Mouse (Mus musculus) cortical plate, adult 2 months (tissue): ENCODE data around the gene Glis2. TPM values are rescaled to one million over a fixed set of nuclear protein-coding genes. Genes with fewer than 3 reads are reported as not detected.

Experiments used
- H3K27ac ChIP-seq: fragments of 200-500 bp; 2 replicates; pipeline ENCODE4 v1.5.1; 2012; ENCODE audit warnings: low read length, control low read depth, inconsistent platforms; ENCODE audit not compliant: insufficient read depth
- H3K4me1 ChIP-seq: fragments of 200-500 bp; 2 replicates; pipeline ENCODE4 v1.6.1; 2011; ENCODE audit warnings: low read length; ENCODE audit not compliant: control insufficient read depth, insufficient read depth
- H3K4me3 ChIP-seq: fragments of 200-500 bp; 2 replicates; pipeline ENCODE4 v1.5.1; 2011; ENCODE audit warnings: mild to moderate bottlenecking, low read length, control low read depth; ENCODE audit not compliant: insufficient read depth
- CTCF ChIP-seq: fragments of 200-500 bp; IDR thresholded peaks from 2 replicates; pipeline ENCODE4 v1.5.1; 2011; ENCODE audit warnings: mild to moderate bottlenecking, control low read depth, low read length; ENCODE audit not compliant: insufficient read depth; ENCODE audit errors: extremely low read depth
- POLR2A ChIP-seq: fragments of 200-500 bp; IDR thresholded peaks from 2 replicates; pipeline ENCODE4 v1.6.1; 2011; ENCODE audit warnings: mild to moderate bottlenecking, low read length, control low read depth; ENCODE audit not compliant: insufficient read depth; ENCODE audit errors: extremely low read depth
- polyA plus RNA-seq: library from polyadenylated mRNA; depleted of rRNA; stranded (reverse); fragments of >200 nt; gene quantifications from 2 replicates; pipeline ENCODE4 v1.2.3, GENCODE M21; 2012

Gene Glis2
- polyA plus RNA-seq, 1 experiment = 17.3 TPM

- H3K4me1 ChIP-seq = peaks cover 2% of the 10 kb centered on the region; the same call in 1 of the 2 replicates
- no peak overlapping the region for H3K4me3 ChIP-seq
- H3K27ac ChIP-seq = no peak overlapping the region
- no peak for TF ChIP-seq CTCF
- no peak for TF ChIP-seq POLR2A
Measured at GRCm38 (mm10) chr16:4600701-4601310, 6.3 kb downstream of the Glis2 start.

DNA sequence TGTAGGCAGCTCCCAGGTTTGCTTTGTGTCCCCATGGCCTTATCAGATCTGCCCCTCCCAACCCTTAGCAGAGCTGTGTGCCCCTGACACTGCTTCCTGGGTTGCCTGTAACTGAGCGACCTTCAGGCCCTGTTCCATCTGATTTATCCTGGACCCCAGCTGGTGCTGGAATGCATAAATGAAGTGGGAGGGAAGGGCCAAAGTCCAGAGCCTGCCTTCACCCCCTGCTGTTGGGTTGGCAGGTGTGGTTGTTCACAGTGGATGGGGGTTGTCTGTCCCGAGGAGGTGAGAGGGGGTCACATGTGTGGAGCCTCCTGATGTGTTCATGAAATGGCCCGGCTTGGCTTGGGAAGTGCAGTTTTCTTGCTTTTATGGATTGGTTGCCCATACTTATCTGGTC, 7.7 kb downstream of the Glis2 start:
- TF ChIP-seq POLR2A (no peak), CTCF (no peak)
- H3K4me1 ChIP-seq = peaks cover 3% of the 10 kb centered on the region; the same call in 1 of the 2 replicates
- no peak overlapping the region for H3K4me3 ChIP-seq
- no peak overlapping the region for H3K27ac ChIP-seq

GRCm38 (mm10) chr16:4602766-4603452, 8.4 kb downstream of the Glis2 start:
- Histone ChIP-seq H3K4me1 (peaks cover 3% of the 10 kb centered on the region; the same call in 1 of the 2 replicates), H3K4me3 (no peak overlapping the region), H3K27ac (no peak overlapping the region)
- no peak for TF ChIP-seq CTCF
- TF ChIP-seq POLR2A = no peak

DNA sequence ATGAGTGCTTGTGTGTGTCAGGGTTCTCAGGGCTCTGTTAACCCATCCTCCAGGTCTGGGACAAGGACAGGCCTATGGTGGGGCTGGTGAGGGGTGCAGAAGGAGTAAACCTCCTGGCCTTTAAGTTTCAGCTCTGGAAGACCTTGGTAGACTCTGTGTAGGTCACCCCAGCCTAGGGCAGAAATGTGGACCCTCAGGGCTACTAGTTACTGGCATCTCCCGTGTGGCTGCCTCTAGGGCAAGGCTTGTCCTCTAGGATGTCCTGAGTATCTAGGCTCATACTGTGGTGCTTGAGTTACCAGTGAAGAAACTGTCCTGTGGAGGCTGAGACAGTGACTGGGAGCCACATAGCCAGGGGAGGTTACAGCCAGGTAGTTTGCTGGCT, 8.9 kb downstream of the Glis2 start:
- Histone ChIP-seq H3K4me1 (peaks cover 3% of the 10 kb centered on the region; the same call in 1 of the 2 replicates), H3K4me3 (no peak overlapping the region), H3K27ac (no peak overlapping the region)
- no peak for TF ChIP-seq POLR2A

DNA sequence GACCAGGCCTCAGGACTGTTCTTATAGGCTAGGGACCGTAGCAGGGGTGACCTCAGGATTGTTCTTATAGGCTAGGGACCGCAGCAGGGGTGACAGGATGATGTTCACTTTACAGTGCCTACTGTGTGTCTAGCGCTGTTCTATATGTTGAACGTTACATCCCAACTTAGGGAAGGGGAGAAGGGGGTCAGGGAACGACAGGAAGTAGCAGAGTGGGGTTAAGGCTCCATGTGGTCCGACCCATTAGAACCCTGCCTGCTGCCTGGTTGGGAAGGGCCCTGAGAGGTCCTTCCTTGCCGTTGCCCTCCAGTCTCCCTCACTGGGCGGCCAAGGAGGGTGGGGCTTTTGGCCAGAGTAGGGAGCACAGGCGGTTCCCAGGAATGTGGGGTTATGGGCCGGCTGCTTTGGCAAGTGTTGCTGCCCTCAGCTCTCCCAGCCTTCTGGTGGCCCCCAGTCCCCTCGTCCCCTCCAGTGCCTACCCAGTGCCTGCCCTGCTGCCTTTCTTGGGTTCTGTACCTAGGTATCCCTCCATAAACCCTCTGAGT, 9.9 kb downstream of the Glis2 start:
- Histone ChIP-seq H3K4me3 (no peak overlapping the region), H3K4me1 (peaks cover 3% of the 10 kb centered on the region; the same call in 1 of the 2 replicates), H3K27ac (no peak overlapping the region)
- no peak for TF ChIP-seq POLR2A
- TF ChIP-seq CTCF = no peak

DNA sequence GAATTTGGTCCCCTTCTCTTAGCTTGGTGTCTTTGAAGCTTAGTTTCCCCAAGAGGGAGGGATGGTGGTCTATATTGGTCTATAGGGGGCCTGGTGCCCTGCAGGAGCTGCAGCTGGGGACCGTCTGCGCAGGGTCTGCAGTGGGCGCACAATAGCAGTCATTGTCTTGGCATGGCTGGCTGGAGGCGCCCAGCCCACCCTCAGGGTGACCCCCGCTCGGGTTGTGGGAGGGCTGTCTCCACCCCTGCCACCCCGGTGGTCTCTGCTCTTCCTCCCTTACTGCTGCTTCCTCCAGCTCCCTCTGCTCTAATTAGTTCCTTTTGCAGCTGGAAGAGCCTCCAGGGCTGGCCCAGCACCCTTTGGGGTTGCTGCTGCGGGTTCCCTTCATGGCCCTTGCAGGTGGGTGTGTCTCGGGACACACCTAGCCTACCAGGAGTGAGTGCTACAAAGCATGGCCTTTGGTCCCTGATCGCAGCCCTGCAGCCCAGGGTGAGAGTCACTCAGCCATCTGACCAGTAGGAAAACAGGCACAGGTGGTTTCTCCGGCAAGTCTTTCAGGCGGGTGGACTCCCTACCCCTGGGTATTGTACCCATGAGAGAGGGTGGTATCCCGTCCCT, 11.1 kb downstream of the Glis2 start:
- no peak overlapping the region for H3K4me3 ChIP-seq
- H3K27ac ChIP-seq = no peak overlapping the region
- H3K4me1 ChIP-seq = peaks cover 3% of the 10 kb centered on the region; the same call in 1 of the 2 replicates
- TF ChIP-seq POLR2A = no peak
- no peak for TF ChIP-seq CTCF

DNA sequence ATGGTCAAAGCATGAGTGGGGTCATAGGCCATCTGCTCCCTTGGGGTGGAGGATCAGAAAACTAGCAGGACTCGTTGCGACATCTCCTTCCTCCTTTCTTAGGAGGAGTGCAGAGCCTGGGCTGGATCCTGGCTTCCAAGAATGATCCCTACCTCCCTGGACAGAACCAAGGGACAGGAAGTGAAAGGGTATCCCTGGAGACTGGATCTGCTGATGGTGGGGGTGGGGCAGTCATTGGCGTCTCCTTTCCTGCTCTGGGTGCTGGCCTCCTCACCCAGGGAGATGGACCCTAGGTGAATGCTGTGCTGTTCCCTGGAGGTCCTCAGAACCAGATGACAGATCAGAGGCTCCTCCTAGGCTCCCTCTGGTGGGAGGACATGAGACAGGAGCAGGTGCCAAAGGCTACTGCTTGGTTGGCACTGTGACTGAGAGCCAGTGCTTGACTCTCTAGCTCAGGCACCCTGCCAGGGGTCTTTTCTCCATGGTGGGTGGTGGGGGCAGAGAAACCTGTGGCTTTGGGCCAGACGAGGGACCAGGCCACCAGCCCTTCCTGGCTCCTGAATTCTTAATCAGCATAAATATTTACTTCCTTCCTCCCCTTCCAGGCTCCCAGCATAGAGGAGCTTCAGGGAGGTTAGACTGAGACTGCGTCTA, 12.0 kb downstream of the Glis2 start:
- H3K27ac ChIP-seq = no peak overlapping the region
- TF ChIP-seq POLR2A = no peak
- peak; percentile 27; the same call in 1 of the 2 replicates for TF ChIP-seq CTCF
- H3K4me1 ChIP-seq = peaks cover 3% of the 10 kb centered on the region; the same call in 1 of the 2 replicates

GRCm38 (mm10) chr16:4607818-4608531, 13.5 kb downstream of the Glis2 start:
- peak; percentile 90 for TF ChIP-seq CTCF
- no peak for TF ChIP-seq POLR2A
- H3K27ac ChIP-seq = no peak overlapping the region
- H3K4me3 ChIP-seq = no peak overlapping the region
- H3K4me1 ChIP-seq = peaks cover 3% of the 10 kb centered on the region; the same call in 1 of the 2 replicates

More for the DNA sequence above, 12.0 kb downstream of the Glis2 start:
- H3K4me3 ChIP-seq = no peak overlapping the region
